Mouse (Mus musculus) large intestine, adult 2 months (tissue): ENCODE data around the gene Stat4. TPM values are rescaled to one million over a fixed set of nuclear protein-coding genes. Genes with fewer than 3 reads are reported as not detected.

Source experiments
- polyA plus RNA-seq: library from polyadenylated mRNA; depleted of rRNA; stranded (reverse); fragments of >200 nt; gene quantifications from 2 replicates; pipeline ENCODE4 v1.2.3, GENCODE M21; 2012; rRNA removed

The Stat4 gene
- polyA plus RNA-seq, 1 experiment: 1.4 TPM

Other genes starting within 250 kb of the Stat4 start
- gene Myo1b, start 71.1 kb upstream of the Stat4 start, polyA plus RNA-seq: 5.4 and 8.9 TPM in 2 replicates
- gene Stat1, start 132.3 kb downstream of the Stat4 start, polyA plus RNA-seq: 63.7 and 125 TPM in 2 replicates
- gene Gls, start 246.1 kb downstream of the Stat4 start, polyA plus RNA-seq: 29.4 and 45.2 TPM in 2 replicates